Mouse (Mus musculus) liver, embryonic 14.5 days (tissue): ENCODE data around the gene Lrrc4.

Source experiments
- CTCF ChIP-seq: IDR thresholded peaks from 2 replicates; pipeline ENCODE4 v1.5.1; 2016; ENCODE audit warnings: antibody characterized with exemption, low read depth, control low read depth
- EP300 ChIP-seq: IDR thresholded peaks from 2 replicates; pipeline ENCODE4 v1.6.1; 2016; ENCODE audit warnings: antibody characterized with exemption, low read depth

GRCm38 (mm10) chr6:28663670-28664069 lies 167.9 kb downstream of the Lrrc4 start:
- TF ChIP-seq EP300 (no peak), CTCF (no peak)
